In the genomic region with DNA sequence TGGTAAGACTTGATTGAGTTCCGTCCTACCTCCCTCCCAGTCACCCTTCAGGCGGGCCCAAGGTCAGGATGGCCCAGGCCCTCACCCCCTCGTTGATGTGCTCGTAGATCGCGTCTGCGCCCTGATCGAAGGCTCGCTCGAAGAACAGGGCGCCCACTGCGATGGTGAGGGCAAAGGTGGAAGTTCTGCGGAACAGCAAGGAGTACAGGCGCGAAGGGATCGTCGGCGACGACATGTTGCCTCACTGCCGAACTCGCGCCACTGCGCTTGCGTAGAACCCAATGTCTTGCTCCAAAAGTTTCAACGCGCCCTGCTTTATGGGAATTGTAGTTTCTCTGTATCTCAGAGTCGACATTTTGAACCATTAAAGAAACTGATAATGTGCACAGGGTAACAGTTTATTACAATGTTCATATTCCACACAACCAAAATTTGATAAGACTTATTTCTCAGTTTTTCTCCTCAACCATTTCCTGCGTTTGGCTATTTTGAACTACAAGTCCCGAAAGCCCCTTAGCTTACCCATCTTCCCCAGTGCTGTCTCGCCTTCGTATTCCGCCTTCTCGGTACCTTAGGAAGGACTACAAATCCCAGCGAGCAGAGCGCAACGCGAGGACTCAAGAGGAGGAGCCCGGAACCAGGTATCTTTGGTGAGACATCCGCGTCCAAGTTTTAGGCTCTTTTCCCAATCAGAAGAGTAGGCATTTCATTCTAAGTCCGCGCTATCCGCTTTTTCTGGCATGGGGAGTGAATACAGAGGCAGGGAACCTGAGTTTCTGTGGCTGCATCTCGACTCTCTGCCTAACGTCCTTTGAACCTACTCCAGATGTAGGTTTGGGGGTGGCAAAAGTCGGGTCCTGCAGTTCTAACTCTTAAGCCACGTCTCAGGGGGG, we compare ENCODE assay signal across 8 mouse cellular contexts. TPM values are rescaled to one million over a fixed set of nuclear protein-coding genes. Genes with fewer than 3 reads are reported as not detected.
A peak's percentile ranks its signal among the peaks of the same experiment; 100 is the strongest.
DNase-seq lines count a peak whose midpoint lies in the region; ATAC-seq and TF ChIP-seq lines count a peak whose summit lies in the region.

TSS of gene Uqcr10 (minus strand) at position 271 of the 893 bp plus-strand sequence.
TSS of gene Zmat5 (plus strand) at position 607 of the 893 bp plus-strand sequence.

- no peak for TF ChIP-seq CTCF in ES-Bruce4 (IDR thresholded peaks at IDR 0.05; ENCODE audit: low read depth, low read length)
- peak; percentile 23; the same call in 1 of the 2 replicates for TF ChIP-seq CTCF in liver, postnatal 0 days (IDR thresholded peaks at IDR 0.05; ENCODE audit: low read depth)

- TF ChIP-seq POLR2A in ES-Bruce4 (IDR thresholded peaks at IDR 0.05; ENCODE audit: insufficient read depth, low read length): peak; percentile 95

- peak within 1 kb of the TSS; percentile 84 for H3K27ac ChIP-seq in ES-Bruce4 (ENCODE audit: insufficient read depth, low read length)
- H3K27ac ChIP-seq in forebrain, embryonic 13.5 days: no peak within 1 kb of the TSS
- H3K27ac ChIP-seq in liver, postnatal 0 days (ENCODE audit: low read depth): peak within 1 kb of the TSS; percentile 88
- H3K27ac ChIP-seq in neural tube, embryonic 14.5 days (ENCODE audit: low read depth, low read length): no peak within 1 kb of the TSS

- TF ChIP-seq EP300 in ES-Bruce4 (IDR thresholded peaks at IDR 0.05; ENCODE audit: insufficient read depth, low read depth, low read length): no peak
- TF ChIP-seq EP300 in liver, postnatal 0 days (IDR thresholded peaks at IDR 0.05; ENCODE audit: low read depth): no peak

- H3K9me3 ChIP-seq in ES-Bruce4 (replicated peaks; ENCODE audit: control insufficient read depth, insufficient read depth, low read length, poor library complexity, severe bottlenecking): no peaks in the 10 kb centered on the region
- no peaks in the 10 kb centered on the region for H3K9me3 ChIP-seq in forebrain, embryonic 13.5 days (replicated peaks)
- no peaks in the 10 kb centered on the region for H3K9me3 ChIP-seq in liver, postnatal 0 days (ENCODE audit: low read length)
- H3K9me3 ChIP-seq in neural tube, embryonic 14.5 days (ENCODE audit: control insufficient read depth, low read length): no peaks in the 10 kb centered on the region

- H3K4me3 ChIP-seq in ES-Bruce4 (ENCODE audit: low read depth, low read length): peak within 1 kb of the TSS; percentile 92
- H3K4me3 ChIP-seq in forebrain, embryonic 13.5 days: peak within 1 kb of the TSS; percentile 89
- peak within 1 kb of the TSS; percentile 78 for H3K4me3 ChIP-seq in liver, postnatal 0 days (ENCODE audit: low read depth, low read length)
- peak within 1 kb of the TSS; percentile 61 for H3K4me3 ChIP-seq in neural tube, embryonic 14.5 days (ENCODE audit: low read depth, low read length)

- H3K27me3 ChIP-seq in ES-Bruce4 (ENCODE audit: control insufficient read depth, insufficient read depth, low read length, poor library complexity, severe bottlenecking): no peaks in the 10 kb centered on the region
- no peaks in the 10 kb centered on the region for H3K27me3 ChIP-seq in forebrain, embryonic 13.5 days
- no peaks in the 10 kb centered on the region for H3K27me3 ChIP-seq in liver, postnatal 0 days (ENCODE audit: insufficient read depth, low read length)
- H3K27me3 ChIP-seq in neural tube, embryonic 14.5 days (ENCODE audit: control insufficient read depth, insufficient read depth, low read length): no peaks in the 10 kb centered on the region

- intact Hi-C loops in heart, postnatal 10 days (cut with DNase I): loop anchor here (10.0 kb wide), 1 partner anchor 440 kb away; no protein-coding TSS in a partner anchor

- H3K9ac ChIP-seq in ES-Bruce4 (ENCODE audit: low read depth, poor library complexity, severe bottlenecking): peak within 1 kb of the TSS; percentile 72
- peak within 1 kb of the TSS; percentile 84 for H3K9ac ChIP-seq in forebrain, embryonic 13.5 days
- H3K9ac ChIP-seq in liver, postnatal 0 days (replicated peaks): peak within 1 kb of the TSS; percentile 84
- H3K9ac ChIP-seq in neural tube, embryonic 14.5 days (replicated peaks; ENCODE audit: low read depth, low read length): peak within 1 kb of the TSS; percentile 70

- H3K36me3 ChIP-seq in ES-Bruce4 (ENCODE audit: control insufficient read depth, insufficient read depth, low read length, poor library complexity, severe bottlenecking): peaks cover 17% of the 10 kb centered on the region
- peaks cover 27% of the 10 kb centered on the region for H3K36me3 ChIP-seq in forebrain, embryonic 13.5 days (ENCODE audit: poor library complexity, severe bottlenecking)
- peaks cover 11% of the 10 kb centered on the region for H3K36me3 ChIP-seq in liver, postnatal 0 days (replicated peaks; ENCODE audit: insufficient read depth, low read length)
- H3K36me3 ChIP-seq in neural tube, embryonic 14.5 days (ENCODE audit: control insufficient read depth, insufficient read depth, low read length): peaks cover 7% of the 10 kb centered on the region

- under 1% methylated on average over 47 of the region's 47 CpGs for WGBS in forebrain, embryonic 13.5 days
- WGBS in large intestine, adult 2 months: under 1% methylated on average over 47 of the region's 47 CpGs
- WGBS in liver, postnatal 0 days (ENCODE audit: insufficient replicate concordance): under 1% methylated on average over 47 of the region's 47 CpGs
- under 1% methylated on average over 47 of the region's 47 CpGs for WGBS in neural tube, embryonic 14.5 days

- H3K4me2 ChIP-seq in forebrain, embryonic 13.5 days: peak within 1 kb of the TSS; percentile 91
- H3K4me2 ChIP-seq in liver, postnatal 0 days (ENCODE audit: low read depth, low read length): peak within 1 kb of the TSS; percentile 99
- H3K4me2 ChIP-seq in neural tube, embryonic 14.5 days (ENCODE audit: low read depth, low read length): peak within 1 kb of the TSS; percentile 84

- no peaks in the 10 kb centered on the region for H3K4me1 ChIP-seq in ES-Bruce4 (ENCODE audit: control insufficient read depth, insufficient read depth, low read length)
- H3K4me1 ChIP-seq in forebrain, embryonic 13.5 days: peaks cover 18% of the 10 kb centered on the region
- peaks cover 20% of the 10 kb centered on the region for H3K4me1 ChIP-seq in liver, postnatal 0 days (ENCODE audit: insufficient read depth)
- H3K4me1 ChIP-seq in neural tube, embryonic 14.5 days (ENCODE audit: control insufficient read depth, insufficient read depth, low read length): peaks cover 12% of the 10 kb centered on the region; the same call in 1 of the 2 replicates

- ATAC-seq in cerebellum, adult (ENCODE audit: insufficient number of reproducible peaks, low FRiP score, low TSS enrichment): peak; percentile 99
- peak; percentile 98 for ATAC-seq in forebrain, embryonic 13.5 days
- ATAC-seq in liver, postnatal 0 days: peak; percentile 98
- ATAC-seq in neural tube, embryonic 14.5 days (ENCODE audit: low read depth): peak; percentile 99

- DNase-seq in heart, postnatal 10 days: peak; percentile 95 to 96
- peak; percentile 90 for DNase-seq in large intestine, adult 2 months (ENCODE audit: low read depth, low spot score)
- peak; percentile 94 for DNase-seq in liver, postnatal 0 days
- peak; percentile 95 for DNase-seq in testis, postnatal 10 days (ENCODE audit: low spot score)

RNA-seq across cellular contexts. Expression of gene Uqcr10, which starts in this region (rescaled TPM):
- 245 and 325 TPM in 2 replicates for polyA plus RNA-seq in ES-Bruce4 (2011; ENCODE audit: insufficient read depth, insufficient read length, low read depth, missing spikeins)
- 599 and 621 TPM in 2 replicates for polyA plus RNA-seq in forebrain, embryonic 13.5 days (2015; fragmentation: Nextera tagmentation; extraction: Ambion mirVana)
- total RNA-seq in heart, postnatal 10 days (2021): 1,000 to 10,000 TPM; 1,345 to 1,457 TPM
- polyA plus RNA-seq in large intestine, adult 2 months (2012; rRNA removed): 1,330 and 1,518 TPM in 2 replicates
- polyA plus RNA-seq in liver, postnatal 0 days (2015; fragmentation: Nextera tagmentation; extraction: Ambion mirVana): 1,070 and 1,167 TPM in 2 replicates
- 550 and 671 TPM in 2 replicates for polyA plus RNA-seq in neural tube, embryonic 14.5 days (2014; fragmentation: Nextera tagmentation; extraction: Ambion mirVana)

RNA-seq across cellular contexts. Expression of gene Zmat5, which starts in this region (rescaled TPM):
- polyA plus RNA-seq in ES-Bruce4 (2011; ENCODE audit: insufficient read depth, insufficient read length, low read depth, missing spikeins): 15.3 and 19.3 TPM in 2 replicates
- 83.1 and 84.4 TPM in 2 replicates for polyA plus RNA-seq in forebrain, embryonic 13.5 days (2015; fragmentation: Nextera tagmentation; extraction: Ambion mirVana)
- 10 to 100 TPM; 23.8 to 23.9 TPM for total RNA-seq in heart, postnatal 10 days (2021)
- polyA plus RNA-seq in large intestine, adult 2 months (2012; rRNA removed): 51.7 and 52.4 TPM in 2 replicates
- 18.6 and 19.2 TPM in 2 replicates for polyA plus RNA-seq in liver, postnatal 0 days (2015; fragmentation: Nextera tagmentation; extraction: Ambion mirVana)
- polyA plus RNA-seq in neural tube, embryonic 14.5 days (2014; fragmentation: Nextera tagmentation; extraction: Ambion mirVana): 58.0 and 62.2 TPM in 2 replicates

Comparison
In these comparisons a context has a peak if more than half of its experiments do, and no peak if none do; other contexts are left out.
1. H3K27ac ChIP-seq: peak in ES-Bruce4 (single experiment) and liver, postnatal 0 days (single experiment); none in forebrain, embryonic 13.5 days (single experiment) and neural tube, embryonic 14.5 days (single experiment).
2. Peak in every context shown above with its lines, with median percentiles within 50 percentile points of each other: H3K4me3 ChIP-seq, H3K9ac ChIP-seq, ATAC-seq, H3K4me2 ChIP-seq and DNase-seq.